In genomic region chr12:87017041-87017440, GRCm38 (mm10) we compare ENCODE assay signal across 10 mouse cellular contexts. TPM values are rescaled to one million over a fixed set of nuclear protein-coding genes. Genes with fewer than 3 reads are reported as not detected.
DNase-seq lines count a peak whose midpoint lies in the region; ATAC-seq and TF ChIP-seq lines count a peak whose summit lies in the region.
"Had no signal": no experiment of that assay in that cellular context is flagged by ENCODE, and none has a peak within 500 bp of the region (broad histone marks: within the 10 kb centered on the region; RNA-seq: fewer than 3 reads in every experiment).

No protein-coding gene starts in this region.

- intact Hi-C loops in left cerebral cortex, postnatal 14 days (cut with DNase I) = no loop called here

- peak; percentile 17 for DNase-seq in CD4-positive helper T cell, adult 2 months (ENCODE audit: low read depth, low spot score)
- no peak for DNase-seq in Patski (ENCODE audit: low read depth, low spot score)
- DNase-seq in thymus, postnatal 36 days = peak; percentile 37 to 49
- no peak for DNase-seq in gastrocnemius, postnatal 4 days (ENCODE audit: low spot score in 2 of 2)
- no peak for DNase-seq in left cerebral cortex, postnatal 14 days (ENCODE audit: low spot score in 2 of 2)

- H3K9me3 ChIP-seq in intestine, postnatal 0 days (ENCODE audit: control insufficient read depth) = no peaks in the 10 kb centered on the region
- no peaks in the 10 kb centered on the region for H3K9me3 ChIP-seq in intestine, embryonic 15.5 days
- H3K9me3 ChIP-seq: liver, embryonic 15.5 days had no signal

- no peak overlapping the region for H3K27ac ChIP-seq in intestine, postnatal 0 days (ENCODE audit: low read depth, low read length)
- H3K27ac ChIP-seq in intestine, embryonic 15.5 days = no peak overlapping the region
- H3K27ac ChIP-seq: liver, embryonic 15.5 days had no signal

- POLR2A ChIA-PET in Patski (lab: Charles Lee) = no interaction called here

- no peaks in the 10 kb centered on the region for H3K27me3 ChIP-seq in intestine, postnatal 0 days (replicated peaks; ENCODE audit: control insufficient read depth, insufficient read depth, low read length)
- H3K27me3 ChIP-seq in intestine, embryonic 15.5 days (replicated peaks) = no peaks in the 10 kb centered on the region
- H3K27me3 ChIP-seq in Patski = peaks cover 19% of the 10 kb centered on the region

- H3K9ac ChIP-seq in intestine, postnatal 0 days (ENCODE audit: low read depth, low read length) = no peak overlapping the region
- H3K9ac ChIP-seq in intestine, embryonic 15.5 days = no peak overlapping the region
- H3K9ac ChIP-seq: liver, embryonic 15.5 days had no signal

- H3K4me1 ChIP-seq in intestine, postnatal 0 days (replicated peaks; ENCODE audit: control insufficient read depth, insufficient read depth, low read length) = no peaks in the 10 kb centered on the region
- H3K4me1 ChIP-seq in intestine, embryonic 15.5 days (replicated peaks) = no peaks in the 10 kb centered on the region
- H3K4me1 ChIP-seq: liver, embryonic 15.5 days had no signal

- no peak for ATAC-seq in intestine, postnatal 0 days
- ATAC-seq in intestine, embryonic 15.5 days = no peak
- ATAC-seq in Patski = no peak
- peak; percentile 56; the same call in 1 of the 2 replicates for ATAC-seq in granulocyte monocyte progenitor cell, adult 5-6 weeks (replicated peaks; ENCODE audit: poor library complexity, severe bottlenecking)

- H3K36me3 ChIP-seq in intestine, postnatal 0 days (ENCODE audit: control insufficient read depth, insufficient read depth) = no peaks in the 10 kb centered on the region
- no peaks in the 10 kb centered on the region for H3K36me3 ChIP-seq in intestine, embryonic 15.5 days
- H3K36me3 ChIP-seq: liver, embryonic 15.5 days had no signal

- CTCF ChIA-PET in Patski (lab: Charles Lee) = no interaction called here

- no peak overlapping the region for H3K4me2 ChIP-seq in intestine, postnatal 0 days (replicated peaks; ENCODE audit: low read depth)
- H3K4me2 ChIP-seq in intestine, embryonic 15.5 days (replicated peaks) = no peak overlapping the region
- H3K4me2 ChIP-seq: liver, embryonic 15.5 days had no signal

- peak; percentile 59 for TF ChIP-seq CTCF in intestine, postnatal 0 days (IDR thresholded peaks at IDR 0.05; ENCODE audit: low read depth)
- TF ChIP-seq CTCF in Patski (IDR thresholded peaks at IDR 0.05) = peak; percentile 52

- in situ Hi-C loops in Patski (cut with MboI; ENCODE audit: low pct_unique_long_range_greater_than_20kb) = no loop called here

- WGBS in intestine, postnatal 0 days = 37% methylated on average over 3 of the region's 3 CpGs
- 54% methylated on average over 3 of the region's 3 CpGs for WGBS in intestine, embryonic 15.5 days

- no peak overlapping the region for H3K4me3 ChIP-seq in intestine, postnatal 0 days (ENCODE audit: low read depth, low read length)
- H3K4me3 ChIP-seq in intestine, embryonic 15.5 days (replicated peaks) = no peak overlapping the region
- H3K4me3 ChIP-seq: erythroblast, embryonic 14.5 days; liver, embryonic 15.5 days had no signal

RNA-seq across cellular contexts. Expression of gene Tmem63c, which starts 4.1 kb away (rescaled TPM):
- 0.52 and 0.71 TPM in 2 replicates for polyA plus RNA-seq in intestine, postnatal 0 days (2015; fragmentation: Nextera tagmentation; extraction: Ambion mirVana)
- polyA plus RNA-seq in intestine, embryonic 15.5 days (2015; fragmentation: Nextera tagmentation; extraction: Ambion mirVana) = 0.44 and 0.63 TPM in 2 replicates
- polyA plus RNA-seq in Patski (2021) = not detected
- not detected in 2 replicates for total RNA-seq in granulocyte monocyte progenitor cell, adult 5-6 weeks (2014; fragmentation: Nextera tagmentation)
- not detected in 2 replicates for total RNA-seq in granulocyte monocyte progenitor cell, adult 5-6 weeks (2017)
- total RNA-seq in gastrocnemius, postnatal 4 days (2021) = under 1 TPM; 0.10 to 0.16 TPM
- total RNA-seq in left cerebral cortex, postnatal 14 days (2021) = 10 to 100 TPM; 41.2 to 43.1 TPM
- polyA plus RNA-seq: erythroblast, embryonic 14.5 days; liver, embryonic 15.5 days had no signal

RNA-seq across cellular contexts. Expression of gene Zdhhc22, which starts 26.8 kb away (rescaled TPM):
- polyA plus RNA-seq in intestine, postnatal 0 days (2015; fragmentation: Nextera tagmentation; extraction: Ambion mirVana) = 0.46 and 0.55 TPM in 2 replicates
- polyA plus RNA-seq in intestine, embryonic 15.5 days (2015; fragmentation: Nextera tagmentation; extraction: Ambion mirVana) = 0.06 and 0.34 TPM in 2 replicates
- polyA plus RNA-seq in Patski (2021) = not detected
- not detected in 2 replicates for total RNA-seq in granulocyte monocyte progenitor cell, adult 5-6 weeks (2014; fragmentation: Nextera tagmentation)
- not detected in 2 replicates for total RNA-seq in granulocyte monocyte progenitor cell, adult 5-6 weeks (2017)
- total RNA-seq in gastrocnemius, postnatal 4 days (2021) = not detected
- 10 to 100 TPM; 46.0 to 56.9 TPM for total RNA-seq in left cerebral cortex, postnatal 14 days (2021)
- polyA plus RNA-seq: erythroblast, embryonic 14.5 days had no signal

Comparison
In these comparisons a context has a peak if more than half of its experiments do, and no peak if none do; other contexts are left out.
1. DNase-seq: peak in CD4-positive helper T cell, adult 2 months (single experiment) and thymus, postnatal 36 days (2 of 2); none in Patski (single experiment), gastrocnemius, postnatal 4 days (0 of 2) and left cerebral cortex, postnatal 14 days (0 of 2).
2. RNA of gene Tmem63c, which starts 4.1 kb away (total RNA-seq): 41.2 to 43.1 TPM in left cerebral cortex, postnatal 14 days; 0.10 to 0.16 TPM in gastrocnemius, postnatal 4 days and not detected in granulocyte monocyte progenitor cell, adult 5-6 weeks; every median in the first group is over 10 times any median in the second.
3. RNA of gene Zdhhc22, which starts 26.8 kb away (total RNA-seq): 46.0 to 56.9 TPM in left cerebral cortex, postnatal 14 days; not detected in gastrocnemius, postnatal 4 days and not detected in granulocyte monocyte progenitor cell, adult 5-6 weeks; every median in the first group is over 10 times any median in the second.